Mouse (Mus musculus) hindbrain, embryonic 10.5 days (tissue): Measurements from ENCODE around the gene Tnnc1. TPM values are rescaled to one million over a fixed set of nuclear protein-coding genes. Genes with fewer than 3 reads are reported as not detected.

Source experiments
- DNase-seq: peaks from one replicate; pipeline ENCODE4 v3.0.0-alpha.2; 2017; ENCODE audit warnings: low spot score
- H3K27ac ChIP-seq: fragments of 300-500 bp; sonication (generic); 2 replicates; pipeline ENCODE4 v1.5.1; 2016; ENCODE audit warnings: mild to moderate bottlenecking, moderate library complexity
- H3K27me3 ChIP-seq: fragments of 300-500 bp; sonication (generic); 2 replicates; pipeline ENCODE4 v1.6.1; 2016; ENCODE audit warnings: mild to moderate bottlenecking; ENCODE audit not compliant: poor library complexity, insufficient read depth, severe bottlenecking
- H3K36me3 ChIP-seq: fragments of 300-500 bp; sonication (generic); 2 replicates; pipeline ENCODE4 v1.6.1; 2016; ENCODE audit warnings: mild to moderate bottlenecking, moderate library complexity
- H3K4me1 ChIP-seq: fragments of 300-500 bp; sonication (generic); replicated peaks from 2 replicates; pipeline ENCODE4 v1.6.1; 2016; ENCODE audit warnings: mild to moderate bottlenecking
- H3K4me3 ChIP-seq: fragments of 300-500 bp; sonication (generic); 2 replicates; pipeline ENCODE4 v1.5.1; 2016; ENCODE audit warnings: mild to moderate bottlenecking, moderate library complexity
- H3K9me3 ChIP-seq: fragments of 300-500 bp; sonication (generic); 2 replicates; pipeline ENCODE4 v1.6.1; 2016; ENCODE audit warnings: mild to moderate bottlenecking, moderate library complexity
- WGBS: fragments of 180-500 bp; shearing (Covaris S2); methylation state at CpG from one replicate; pipeline ENCODE4 v1.1.7; 2016; 5-methylcytosine and 5-hydroxymethylcytosine counted together
- polyA plus RNA-seq: library from polyadenylated mRNA; unstranded; fragments of >200 nt; fragmentation: Nextera tagmentation; extraction: Ambion mirVana; gene quantifications from 2 replicates; pipeline ENCODE4 v1.2.1, GENCODE M21; 2016

The Tnnc1 gene
- polyA plus RNA-seq, 1 experiment from 2014 or later = 1.5 TPM

GRCm38 (mm10) chr14:31191936-31192335 is 16.2 kb upstream of the Tnnc1 start:
- 92% methylated on average over 2 of the region's 2 CpGs for WGBS
- Histone ChIP-seq H3K4me1 (no peaks in the 10 kb centered on the region), H3K27ac (no peak overlapping the region), H3K36me3 (peaks cover 100% of the 10 kb centered on the region), H3K9me3 (no peaks in the 10 kb centered on the region), H3K27me3 (no peaks in the 10 kb centered on the region), H3K4me3 (no peak overlapping the region)
- no peak for DNase-seq

DNA sequence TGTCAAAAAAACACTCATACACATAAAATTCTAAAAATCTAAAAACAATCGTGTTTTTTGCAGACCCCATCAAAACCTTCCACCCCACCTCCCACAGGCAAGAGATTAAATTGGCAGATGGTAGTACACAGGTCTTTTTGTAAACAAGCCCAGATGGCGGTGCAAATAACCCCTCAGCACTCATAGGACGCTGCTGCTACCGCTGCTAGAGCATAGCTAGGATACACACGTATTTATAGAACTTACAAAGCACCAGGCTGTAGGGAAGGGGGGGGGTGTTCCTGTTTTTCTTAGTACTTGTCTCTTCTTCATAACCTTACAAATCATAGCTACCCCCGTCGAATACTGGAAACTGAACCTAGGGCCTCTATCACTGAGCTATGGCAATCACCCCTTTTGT is 14.3 kb upstream of the Tnnc1 start:
- no peak overlapping the region for H3K27ac ChIP-seq
- H3K9me3 ChIP-seq = no peaks in the 10 kb centered on the region
- DNase-seq = no peak
- 91% methylated on average over 7 of the region's 7 CpGs for WGBS
- no peak overlapping the region for H3K4me3 ChIP-seq
- no peaks in the 10 kb centered on the region; the same call in 1 of the 2 replicates for H3K4me1 ChIP-seq
- H3K36me3 ChIP-seq = peaks cover 100% of the 10 kb centered on the region
- no peaks in the 10 kb centered on the region for H3K27me3 ChIP-seq

DNA sequence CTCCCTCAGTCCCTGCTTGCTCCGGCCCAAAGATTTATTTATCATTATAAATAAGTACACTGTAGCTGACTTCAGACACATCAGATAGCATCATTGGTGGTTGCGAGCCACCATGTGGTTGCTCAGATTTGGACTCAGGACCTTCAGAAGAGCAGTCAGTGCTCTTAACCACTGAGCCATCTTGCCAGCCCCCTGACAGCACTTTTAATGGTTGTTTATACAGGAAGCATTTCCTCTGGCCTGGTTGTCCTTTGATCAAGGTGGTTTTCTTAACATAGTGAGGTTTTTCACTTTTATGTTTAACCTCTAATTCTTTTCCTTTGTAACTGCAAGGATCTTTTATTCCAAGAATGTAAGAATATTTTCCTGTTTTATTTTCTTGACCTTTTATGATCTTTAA is 13.7 kb upstream of the Tnnc1 start:
- H3K4me1 ChIP-seq = no peaks in the 10 kb centered on the region; the same call in 1 of the 2 replicates
- WGBS = 95% methylated on average over 2 of the region's 2 CpGs
- peaks cover 100% of the 10 kb centered on the region for H3K36me3 ChIP-seq
- H3K27ac ChIP-seq = no peak overlapping the region
- no peak overlapping the region for H3K4me3 ChIP-seq
- H3K9me3 ChIP-seq = no peaks in the 10 kb centered on the region
- no peak for DNase-seq
- no peaks in the 10 kb centered on the region for H3K27me3 ChIP-seq

- Histone ChIP-seq H3K36me3 (peaks cover 100% of the 10 kb centered on the region), H3K4me3 (no peak overlapping the region), H3K9me3 (no peaks in the 10 kb centered on the region), H3K27me3 (no peaks in the 10 kb centered on the region), H3K27ac (no peak overlapping the region), H3K4me1 (no peaks in the 10 kb centered on the region; the same call in 1 of the 2 replicates)
- DNase-seq = no peak
- 90% methylated on average over 14 of the region's 14 CpGs for WGBS
Observed at GRCm38 (mm10) chr14:31194891-31195513, 13.1 kb upstream of the Tnnc1 start.

DNA sequence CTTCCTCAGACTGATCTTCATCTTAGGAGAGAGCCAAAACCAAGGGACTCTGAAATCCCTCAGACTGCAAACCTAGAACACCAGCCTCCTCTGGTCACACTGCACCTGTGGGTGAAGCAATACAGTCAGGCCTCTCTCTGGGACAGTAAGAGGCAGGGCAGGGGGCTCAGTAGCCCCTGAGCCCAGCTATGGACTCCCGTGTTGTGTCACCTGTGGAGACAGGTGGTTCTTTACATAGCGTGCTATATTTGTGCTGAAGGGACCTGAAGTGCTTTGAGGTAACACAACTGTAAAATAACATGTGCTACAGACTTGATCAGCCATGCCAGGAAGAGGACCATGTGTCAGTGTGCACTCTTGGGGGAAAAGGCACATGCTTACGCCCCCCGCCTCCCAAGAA is 12.6 kb upstream of the Tnnc1 start:
- DNase-seq = no peak
- Histone ChIP-seq H3K27ac (no peak overlapping the region), H3K4me1 (no peaks in the 10 kb centered on the region; the same call in 1 of the 2 replicates), H3K36me3 (peaks cover 100% of the 10 kb centered on the region), H3K27me3 (no peaks in the 10 kb centered on the region), H3K9me3 (no peaks in the 10 kb centered on the region), H3K4me3 (no peak overlapping the region)
- WGBS = 96% methylated on average over 4 of the region's 4 CpGs

DNA sequence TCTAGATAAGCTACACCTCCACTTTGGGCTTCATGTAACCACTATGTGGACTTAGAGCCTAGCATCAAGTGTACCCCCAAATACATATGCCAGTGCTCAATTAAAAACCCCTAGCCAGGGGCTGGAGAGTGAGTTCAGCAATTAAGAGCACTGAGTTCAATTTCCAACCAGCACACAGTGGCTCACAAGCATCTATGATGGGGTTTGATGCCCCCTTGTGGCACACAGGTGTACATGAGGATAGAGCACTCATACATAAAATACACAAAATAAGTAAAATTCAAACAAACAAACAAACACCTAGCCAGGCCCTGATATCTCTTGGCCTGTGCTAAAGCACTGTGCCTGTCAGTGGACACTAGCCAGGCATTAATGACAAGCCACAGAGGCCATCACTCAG is 12.1 kb upstream of the Tnnc1 start:
- H3K27me3 ChIP-seq = no peaks in the 10 kb centered on the region
- H3K27ac ChIP-seq = no peak overlapping the region
- H3K9me3 ChIP-seq = no peaks in the 10 kb centered on the region
- H3K4me3 ChIP-seq = no peak overlapping the region
- no peaks in the 10 kb centered on the region; the same call in 1 of the 2 replicates for H3K4me1 ChIP-seq
- H3K36me3 ChIP-seq = peaks cover 100% of the 10 kb centered on the region
- no peak for DNase-seq

DNA sequence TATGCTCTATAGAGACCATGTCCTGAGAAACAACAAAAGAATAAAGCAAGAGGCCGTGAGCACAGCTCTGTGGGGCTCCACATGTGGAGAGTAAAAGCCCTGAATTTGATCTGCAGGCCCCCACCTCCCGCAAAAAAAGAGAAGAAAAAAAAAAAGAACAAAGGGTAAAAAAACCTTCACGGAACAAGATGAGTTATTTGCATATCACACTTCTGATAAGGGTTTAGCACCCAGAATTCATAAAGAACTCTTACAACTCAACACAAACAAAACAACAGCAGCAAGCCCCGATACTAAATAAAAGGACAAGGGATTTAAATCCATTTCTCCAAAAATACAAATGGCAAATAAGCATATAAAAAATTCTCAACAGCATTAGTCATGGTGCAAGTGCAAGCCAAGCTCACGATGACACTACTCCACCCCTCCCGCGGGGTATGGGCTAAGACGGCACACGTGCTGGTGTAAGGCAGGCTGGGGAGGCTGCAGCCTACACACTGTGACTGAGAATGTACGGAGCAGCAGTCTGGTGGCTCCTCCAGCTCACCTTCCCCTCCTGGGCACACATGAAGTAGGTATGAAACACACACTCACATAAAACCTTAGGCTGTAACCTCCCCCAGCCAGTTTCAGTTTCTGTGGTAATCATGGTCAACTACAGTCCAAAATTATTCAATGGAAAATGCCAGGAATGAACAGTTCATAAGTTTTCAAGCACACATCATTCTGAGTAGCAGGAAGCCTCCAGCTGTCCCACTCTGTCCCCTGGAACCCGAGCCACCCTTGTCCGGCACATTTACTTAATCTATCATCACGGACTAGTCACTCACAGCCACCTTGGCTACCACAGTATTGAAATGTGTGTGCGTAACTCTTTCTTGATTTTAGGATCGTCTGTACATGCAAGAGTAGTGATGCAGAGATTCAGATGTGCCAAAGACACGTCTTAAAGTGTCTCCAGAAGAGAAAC is 10.3 kb upstream of the Tnnc1 start:
- no peaks in the 10 kb centered on the region for H3K9me3 ChIP-seq
- no peak overlapping the region for H3K27ac ChIP-seq
- 79% methylated on average over 16 of the region's 16 CpGs for WGBS
- no peaks in the 10 kb centered on the region; the same call in 1 of the 2 replicates for H3K4me1 ChIP-seq
- H3K4me3 ChIP-seq = no peak overlapping the region
- DNase-seq = no peak
- H3K27me3 ChIP-seq = no peaks in the 10 kb centered on the region
- peaks cover 100% of the 10 kb centered on the region for H3K36me3 ChIP-seq

GRCm38 (mm10) chr14:31199599-31199998 is 8.5 kb upstream of the Tnnc1 start:
- H3K27ac ChIP-seq = no peak overlapping the region
- H3K27me3 ChIP-seq = no peaks in the 10 kb centered on the region
- H3K36me3 ChIP-seq = peaks cover 100% of the 10 kb centered on the region
- DNase-seq = no peak
- H3K9me3 ChIP-seq = no peaks in the 10 kb centered on the region
- peaks cover 8% of the 10 kb centered on the region for H3K4me1 ChIP-seq
- WGBS = 96% methylated on average over 7 of the region's 7 CpGs
- no peak overlapping the region for H3K4me3 ChIP-seq

- Histone ChIP-seq H3K36me3 (peaks cover 100% of the 10 kb centered on the region), H3K27me3 (no peaks in the 10 kb centered on the region), H3K4me3 (no peak overlapping the region), H3K4me1 (peaks cover 12% of the 10 kb centered on the region), H3K9me3 (no peaks in the 10 kb centered on the region), H3K27ac (no peak overlapping the region)
- WGBS = 90% methylated on average over 3 of the region's 3 CpGs
- DNase-seq = no peak
Observed at GRCm38 (mm10) chr14:31200038-31200437, 8.1 kb upstream of the Tnnc1 start.

DNA sequence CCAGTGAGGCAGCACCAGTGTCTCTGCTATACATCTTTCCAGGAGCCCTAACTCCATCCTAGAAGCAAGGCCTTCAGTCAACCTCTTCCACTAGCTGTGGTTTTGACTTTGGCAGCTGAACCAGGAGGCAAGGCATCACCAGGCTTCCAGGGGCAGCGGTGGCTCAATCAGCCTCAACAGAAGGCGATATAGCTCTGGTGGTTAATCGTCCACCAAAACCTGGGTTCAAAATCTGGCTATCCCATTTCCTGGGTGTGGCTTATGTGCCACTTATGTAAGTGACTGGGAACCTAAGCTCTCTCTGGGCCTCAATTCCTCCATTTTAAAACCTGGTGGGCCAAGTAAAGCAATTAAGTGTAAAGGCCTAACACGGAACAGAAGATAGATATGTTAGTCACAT is 3.3 kb upstream of the Tnnc1 start:
- WGBS = 87% methylated on average over 4 of the region's 4 CpGs
- Histone ChIP-seq H3K27me3 (peaks cover 5% of the 10 kb centered on the region; the same call in 1 of the 2 replicates), H3K27ac (peak overlapping the region; percentile 98), H3K4me3 (peak overlapping the region; percentile 89), H3K4me1 (peaks cover 29% of the 10 kb centered on the region), H3K36me3 (peaks cover 56% of the 10 kb centered on the region), H3K9me3 (no peaks in the 10 kb centered on the region)
- no peak for DNase-seq

GRCm38 (mm10) chr14:31205244-31205561 is 2.9 kb upstream of the Tnnc1 start:
- Histone ChIP-seq H3K27ac (peak overlapping the region; percentile 98), H3K4me3 (peak overlapping the region; percentile 89), H3K9me3 (no peaks in the 10 kb centered on the region), H3K27me3 (peaks cover 5% of the 10 kb centered on the region; the same call in 1 of the 2 replicates), H3K4me1 (peaks cover 29% of the 10 kb centered on the region), H3K36me3 (peaks cover 52% of the 10 kb centered on the region)
- no peak for DNase-seq
- 40% methylated on average over 8 of the region's 8 CpGs for WGBS

DNA sequence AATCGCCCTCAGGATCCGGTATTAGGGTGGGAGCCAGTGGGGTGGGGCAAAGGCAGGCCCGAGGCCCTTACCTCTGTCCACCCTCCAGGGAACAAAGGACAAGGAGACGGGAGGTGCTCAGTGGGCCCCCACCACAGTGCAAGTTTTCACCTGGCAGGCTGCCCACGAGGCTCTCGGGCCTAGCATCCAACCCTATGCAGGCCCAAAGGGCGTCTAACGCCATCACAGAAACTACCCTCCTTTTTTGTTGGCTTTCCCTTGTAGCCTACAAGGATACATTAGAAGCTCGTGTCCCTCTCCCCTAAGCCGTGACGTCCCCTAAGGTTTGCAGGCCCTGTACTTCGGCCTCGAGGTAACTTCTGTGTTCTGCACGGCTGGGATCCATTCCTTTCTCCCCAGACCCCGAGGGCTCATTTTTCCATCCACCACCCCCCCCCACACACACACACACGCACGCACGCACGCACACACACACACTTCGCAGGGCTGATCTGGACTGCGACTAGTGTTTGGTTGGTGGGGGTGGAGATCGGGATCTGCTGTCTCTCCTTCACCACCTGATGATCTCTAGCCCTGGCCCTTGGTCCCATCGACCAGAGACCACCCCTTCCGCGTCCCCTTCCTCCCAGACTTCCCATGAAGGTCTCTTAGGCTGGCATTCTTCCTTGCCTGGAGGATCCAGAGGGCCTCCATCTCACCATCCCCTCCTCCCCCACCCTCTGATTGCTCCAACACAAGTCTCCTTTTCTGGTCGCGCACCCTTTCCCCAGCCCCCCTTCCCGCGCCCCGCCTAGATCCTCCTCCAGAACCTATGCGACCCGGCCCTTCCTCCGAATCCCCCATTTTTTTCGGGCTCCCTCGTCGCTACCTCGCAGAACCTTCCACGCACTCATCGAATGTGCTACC is 2.3 kb upstream of the Tnnc1 start:
- 2% methylated on average over 39 of the region's 39 CpGs for WGBS
- Histone ChIP-seq H3K9me3 (no peaks in the 10 kb centered on the region), H3K4me3 (peak overlapping the region; percentile 89), H3K4me1 (peaks cover 29% of the 10 kb centered on the region), H3K27me3 (peaks cover 5% of the 10 kb centered on the region; the same call in 1 of the 2 replicates), H3K27ac (peak overlapping the region; percentile 98), H3K36me3 (peaks cover 46% of the 10 kb centered on the region)
- DNase-seq = peak; percentile 68
